Mouse (Mus musculus) thymus, adult 2 months (tissue): Measurements from ENCODE around the gene Als2.

Experiments used
- CTCF ChIP-seq: fragments of 200-500 bp; IDR thresholded peaks from 2 replicates; pipeline ENCODE4 v1.5.1; 2012; ENCODE audit warnings: mild to moderate bottlenecking, control low read depth, low read length, moderate library complexity, borderline replicate concordance; ENCODE audit not compliant: control insufficient read depth, poor library complexity, insufficient read depth; ENCODE audit errors: extremely low read depth
- POLR2A ChIP-seq: fragments of 200-500 bp; IDR thresholded peaks from 2 replicates; pipeline ENCODE4 v1.6.1; 2012; ENCODE audit warnings: mild to moderate bottlenecking, low read length, control low read depth, moderate library complexity; ENCODE audit not compliant: control insufficient read depth, poor library complexity, insufficient read depth; ENCODE audit errors: extremely low read depth

DNA sequence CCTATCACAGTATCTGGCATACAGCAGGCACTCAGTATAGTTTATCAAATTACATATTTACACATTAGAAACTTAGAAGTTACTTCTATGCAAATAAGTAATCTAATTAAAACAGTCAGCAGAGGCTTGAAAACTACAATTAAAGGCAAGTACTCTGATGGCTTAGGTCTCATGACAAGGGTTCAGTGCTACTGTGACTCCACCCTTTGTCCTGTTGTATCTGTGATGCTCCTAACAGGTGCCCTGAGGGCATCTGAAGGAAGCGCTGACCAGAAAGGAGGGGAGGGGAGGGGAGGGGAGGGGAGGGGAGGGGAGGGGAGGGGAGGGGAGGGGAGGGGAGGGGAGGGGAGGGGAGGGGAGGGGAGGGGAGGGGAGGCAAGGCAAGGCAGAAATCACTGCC, 24.1 kb downstream of the Als2 start:
- TF ChIP-seq CTCF (no peak), POLR2A (no peak)
